Mouse (Mus musculus): ENCODE results near the gene Pex16. TPM values are rescaled to one million over a fixed set of nuclear protein-coding genes. Genes with fewer than 3 reads are reported as not detected.

The Pex16 gene
- polyA plus RNA-seq, 1 experiment = 15.4 TPM

GRCm38 (mm10) chr2:92371971-92372690 is 2.3 kb upstream of the Pex16 start:
- WGBS = 88% methylated on average over 10 of the region's 10 CpGs
- TF ChIP-seq CTCF (IDR thresholded peaks at IDR 0.05; ENCODE audit: control insufficient read depth, insufficient read depth, low read length) (no peak), POLR2A (IDR thresholded peaks at IDR 0.05; ENCODE audit: borderline replicate concordance, control insufficient read depth, low read depth, low read length) (no peak)
- H3K27ac ChIP-seq (ENCODE audit: control insufficient read depth, insufficient read depth, low read depth, low read length, poor library complexity) = no peak overlapping the region
- peaks cover 5% of the 10 kb centered on the region for H3K4me1 ChIP-seq (ENCODE audit: control insufficient read depth, insufficient read depth, low read length)
- H3K4me3 ChIP-seq (replicated peaks; ENCODE audit: control insufficient read depth, low read depth, low read length) = no peak overlapping the region

- peaks cover 5% of the 10 kb centered on the region for H3K4me1 ChIP-seq (ENCODE audit: control insufficient read depth, insufficient read depth, low read length)
- H3K27ac ChIP-seq (ENCODE audit: control insufficient read depth, insufficient read depth, low read depth, low read length, poor library complexity) = no peak overlapping the region; the same call in 1 of the 2 replicates
- TF ChIP-seq POLR2A (IDR thresholded peaks at IDR 0.05; ENCODE audit: borderline replicate concordance, control insufficient read depth, low read depth, low read length) (no peak), CTCF (IDR thresholded peaks at IDR 0.05; ENCODE audit: control insufficient read depth, insufficient read depth, low read length) (no peak)
- WGBS = 59% methylated on average over 9 of the region's 9 CpGs
- no peak overlapping the region for H3K4me3 ChIP-seq (replicated peaks; ENCODE audit: control insufficient read depth, low read depth, low read length)
Measured at GRCm38 (mm10) chr2:92372767-92373436, 1.6 kb upstream of the Pex16 start.

DNA sequence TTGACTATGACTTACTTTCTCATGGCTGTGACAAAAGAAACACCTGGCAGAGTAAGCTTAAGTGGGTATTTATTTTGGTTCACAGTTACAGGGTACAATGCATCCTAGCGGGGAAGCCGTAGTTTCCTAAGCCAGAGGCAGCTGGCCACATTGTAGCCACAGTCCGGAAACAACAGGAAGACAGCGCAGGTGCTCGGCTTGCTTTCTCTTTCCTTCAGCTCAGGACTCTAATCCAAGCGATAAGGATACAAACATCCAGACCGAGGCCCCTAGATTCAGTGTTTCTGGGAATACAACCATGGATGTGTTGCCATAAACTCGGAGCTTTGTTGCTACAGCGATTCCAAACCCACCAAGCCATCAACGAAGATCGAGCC is 1.1 kb upstream of the Pex16 start:
- Histone ChIP-seq H3K4me3 (replicated peaks; ENCODE audit: control insufficient read depth, low read depth, low read length) (no peak overlapping the region), H3K4me1 (ENCODE audit: control insufficient read depth, insufficient read depth, low read length) (peaks cover 5% of the 10 kb centered on the region), H3K27ac (ENCODE audit: control insufficient read depth, insufficient read depth, low read depth, low read length, poor library complexity) (no peak overlapping the region)
- WGBS = 51% methylated on average over 11 of the region's 11 CpGs
- TF ChIP-seq POLR2A (IDR thresholded peaks at IDR 0.05; ENCODE audit: borderline replicate concordance, control insufficient read depth, low read depth, low read length) (no peak), CTCF (IDR thresholded peaks at IDR 0.05; ENCODE audit: control insufficient read depth, insufficient read depth, low read length) (no peak)

- TF ChIP-seq CTCF (IDR thresholded peaks at IDR 0.05; ENCODE audit: control insufficient read depth, insufficient read depth, low read length) (no peak), POLR2A (IDR thresholded peaks at IDR 0.05; ENCODE audit: borderline replicate concordance, control insufficient read depth, low read depth, low read length) (peak; percentile 92)
- WGBS = under 1% methylated on average over 29 of the region's 29 CpGs
- Histone ChIP-seq H3K4me1 (ENCODE audit: control insufficient read depth, insufficient read depth, low read length) (peaks cover 5% of the 10 kb centered on the region), H3K4me3 (replicated peaks; ENCODE audit: control insufficient read depth, low read depth, low read length) (peak overlapping the region; percentile 96), H3K27ac (ENCODE audit: control insufficient read depth, insufficient read depth, low read depth, low read length, poor library complexity) (peak overlapping the region; percentile 90)
Measured at GRCm38 (mm10) chr2:92375099-92375623, 685 bp downstream of the Pex16 start.

DNA sequence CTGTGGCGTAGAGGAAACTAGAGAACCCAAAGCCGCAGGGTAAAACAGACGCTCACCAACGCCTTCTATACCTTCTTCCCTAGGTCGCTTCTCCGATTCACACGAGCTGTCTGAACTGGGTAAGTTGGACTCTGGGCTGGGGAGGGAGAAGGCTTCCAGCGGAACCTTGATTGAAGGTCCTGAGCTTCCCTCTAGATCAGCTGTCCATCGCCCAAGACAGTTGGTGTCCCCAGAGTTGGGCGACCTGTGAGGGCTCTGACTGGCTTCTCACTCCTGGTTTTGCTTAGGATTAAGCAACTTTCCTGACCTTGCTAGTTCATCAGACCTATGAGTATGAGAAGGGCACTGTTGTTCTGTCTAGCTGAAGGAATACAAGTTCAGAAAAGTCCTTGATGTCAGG is 1.3 kb downstream of the Pex16 start:
- H3K4me3 ChIP-seq (replicated peaks; ENCODE audit: control insufficient read depth, low read depth, low read length) = peak overlapping the region; percentile 96
- H3K27ac ChIP-seq (ENCODE audit: control insufficient read depth, insufficient read depth, low read depth, low read length, poor library complexity) = peak overlapping the region; percentile 90
- WGBS = 4% methylated on average over 10 of the region's 10 CpGs
- TF ChIP-seq POLR2A (IDR thresholded peaks at IDR 0.05; ENCODE audit: borderline replicate concordance, control insufficient read depth, low read depth, low read length) (no peak), CTCF (IDR thresholded peaks at IDR 0.05; ENCODE audit: control insufficient read depth, insufficient read depth, low read length) (no peak)
- H3K4me1 ChIP-seq (ENCODE audit: control insufficient read depth, insufficient read depth, low read length) = peaks cover 5% of the 10 kb centered on the region

DNA sequence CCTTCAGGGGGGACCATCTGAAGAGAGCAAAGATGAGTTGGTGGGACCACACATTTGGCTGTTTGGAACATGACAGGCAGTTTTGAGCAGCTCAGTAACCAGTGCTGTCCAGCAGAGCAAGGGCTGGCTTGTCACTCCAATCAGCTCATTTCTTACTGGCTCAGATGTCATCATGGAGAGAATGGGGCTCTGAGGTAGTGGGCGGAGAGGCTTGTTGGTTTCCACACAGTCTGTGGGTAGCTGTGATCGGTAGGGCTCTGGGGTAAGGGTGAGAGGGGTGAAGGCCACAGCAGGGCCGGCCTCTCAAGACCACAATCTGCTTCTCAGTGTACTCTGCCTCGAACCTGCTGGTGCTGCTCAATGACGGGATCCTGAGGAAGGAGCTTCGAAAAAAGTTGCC is 1.8 kb downstream of the Pex16 start:
- H3K4me3 ChIP-seq (replicated peaks; ENCODE audit: control insufficient read depth, low read depth, low read length) = peak overlapping the region; percentile 96
- 60% methylated on average over 6 of the region's 6 CpGs for WGBS
- no peak overlapping the region for H3K27ac ChIP-seq (ENCODE audit: control insufficient read depth, insufficient read depth, low read depth, low read length, poor library complexity)
- TF ChIP-seq CTCF (IDR thresholded peaks at IDR 0.05; ENCODE audit: control insufficient read depth, insufficient read depth, low read length) (no peak), POLR2A (IDR thresholded peaks at IDR 0.05; ENCODE audit: borderline replicate concordance, control insufficient read depth, low read depth, low read length) (no peak)
- H3K4me1 ChIP-seq (ENCODE audit: control insufficient read depth, insufficient read depth, low read length) = peaks cover 5% of the 10 kb centered on the region

DNA sequence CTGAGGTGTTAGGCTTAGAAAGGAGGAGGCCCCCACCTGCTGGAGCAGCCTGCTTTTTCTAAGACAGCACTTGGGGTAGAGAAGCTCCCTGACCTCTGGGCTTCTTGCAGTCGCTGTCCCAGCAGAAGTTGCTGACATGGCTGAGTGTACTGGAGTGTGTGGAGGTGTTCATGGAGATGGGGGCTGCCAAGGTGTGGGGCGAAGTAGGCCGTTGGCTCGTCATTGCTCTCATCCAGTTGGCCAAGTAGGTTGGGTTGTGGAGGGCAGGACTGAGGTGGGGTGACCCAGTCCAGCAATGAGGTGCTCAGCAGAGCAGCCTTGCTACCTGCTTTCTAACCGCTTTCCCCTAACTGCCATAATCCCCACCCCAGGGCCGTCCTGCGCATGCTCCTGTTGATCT is 2.8 kb downstream of the Pex16 start:
- WGBS = 93% methylated on average over 7 of the region's 7 CpGs
- TF ChIP-seq POLR2A (IDR thresholded peaks at IDR 0.05; ENCODE audit: borderline replicate concordance, control insufficient read depth, low read depth, low read length) = 0 out of 2 replicates have a peak, but pooled peaks have one; percentile 17
- no peak for TF ChIP-seq CTCF (IDR thresholded peaks at IDR 0.05; ENCODE audit: control insufficient read depth, insufficient read depth, low read length)
- Histone ChIP-seq H3K4me3 (replicated peaks; ENCODE audit: control insufficient read depth, low read depth, low read length) (no peak overlapping the region), H3K4me1 (ENCODE audit: control insufficient read depth, insufficient read depth, low read length) (peaks cover 5% of the 10 kb centered on the region), H3K27ac (ENCODE audit: control insufficient read depth, insufficient read depth, low read depth, low read length, poor library complexity) (no peak overlapping the region)

GRCm38 (mm10) chr2:92379783-92380494 is 5.5 kb downstream of the Pex16 start:
- WGBS = 78% methylated on average over 17 of the region's 17 CpGs
- H3K27ac ChIP-seq (ENCODE audit: control insufficient read depth, insufficient read depth, low read depth, low read length, poor library complexity) = no peak overlapping the region
- no peak for TF ChIP-seq POLR2A (IDR thresholded peaks at IDR 0.05; ENCODE audit: borderline replicate concordance, control insufficient read depth, low read depth, low read length)
- TF ChIP-seq CTCF (IDR thresholded peaks at IDR 0.05; ENCODE audit: control insufficient read depth, insufficient read depth, low read length) = no peak
- peaks cover 5% of the 10 kb centered on the region for H3K4me1 ChIP-seq (ENCODE audit: control insufficient read depth, insufficient read depth, low read length)
- no peak overlapping the region for H3K4me3 ChIP-seq (replicated peaks; ENCODE audit: control insufficient read depth, low read depth, low read length)
